Mouse (Mus musculus) erythroblast, embryonic 14.5 days (primary cell): ENCODE results near the gene Lmtk3. TPM values are rescaled to one million over a fixed set of nuclear protein-coding genes. Genes with fewer than 3 reads are reported as not detected.

Experiments
- H3K27me3 ChIP-seq: 2 replicates; pipeline ENCODE4 v1.6.1; 2012; ENCODE audit warnings: inconsistent platforms; ENCODE audit not compliant: control insufficient read depth
- H3K36me3 ChIP-seq: 2 replicates; pipeline ENCODE4 v1.6.1; 2012; ENCODE audit warnings: mild to moderate bottlenecking, inconsistent platforms; ENCODE audit not compliant: control insufficient read depth
- H3K4me1 ChIP-seq: 2 replicates; pipeline ENCODE4 v1.6.1; 2012; ENCODE audit warnings: inconsistent platforms; ENCODE audit not compliant: control insufficient read depth
- H3K4me3 ChIP-seq: replicated peaks from 2 replicates; pipeline ENCODE3; 2012; ENCODE audit warnings: moderate library complexity, mild to moderate bottlenecking, inconsistent platforms
- H3K9me3 ChIP-seq: 2 replicates; pipeline ENCODE4 v1.6.1; 2012; ENCODE audit warnings: low read length, inconsistent platforms, mixed read lengths; ENCODE audit not compliant: control insufficient read depth
- GATA1 ChIP-seq: IDR thresholded peaks from 2 replicates; pipeline ENCODE4 v1.6.1; 2012; ENCODE audit warnings: low read length, inconsistent platforms, mixed read lengths
- TAL1 ChIP-seq: IDR thresholded peaks from 3 replicates; pipeline ENCODE4 v1.6.1; 2012; ENCODE audit warnings: low read length, inconsistent platforms, mixed read lengths
- polyA plus RNA-seq: library from polyadenylated mRNA; stranded (reverse); fragments of >175 nt; gene quantifications from 2 replicates; pipeline ENCODE4 v1.2.3, GENCODE M21; 2012

Gene Lmtk3
- 0.01 and 0.04 TPM in 2 replicates for polyA plus RNA-seq

- H3K4me3 ChIP-seq, result peak within 1 kb of the TSS; percentile 53
- H3K9me3 ChIP-seq, result peaks cover 3% of the 10 kb centered on the region; the same call in 1 of the 2 replicates
- peaks cover 12% of the 10 kb centered on the region for H3K4me1 ChIP-seq
- no peak for TF ChIP-seq TAL1
- no peak for TF ChIP-seq GATA1
- no peaks in the 10 kb centered on the region for H3K36me3 ChIP-seq
- peaks cover 86% of the 10 kb centered on the region for H3K27me3 ChIP-seq
These were observed at the start of gene Lmtk3 for GRCm38 (mm10) chr7:45783511-45784091. TSS of gene Lmtk3 (plus strand) at chr7:45783738.

DNA sequence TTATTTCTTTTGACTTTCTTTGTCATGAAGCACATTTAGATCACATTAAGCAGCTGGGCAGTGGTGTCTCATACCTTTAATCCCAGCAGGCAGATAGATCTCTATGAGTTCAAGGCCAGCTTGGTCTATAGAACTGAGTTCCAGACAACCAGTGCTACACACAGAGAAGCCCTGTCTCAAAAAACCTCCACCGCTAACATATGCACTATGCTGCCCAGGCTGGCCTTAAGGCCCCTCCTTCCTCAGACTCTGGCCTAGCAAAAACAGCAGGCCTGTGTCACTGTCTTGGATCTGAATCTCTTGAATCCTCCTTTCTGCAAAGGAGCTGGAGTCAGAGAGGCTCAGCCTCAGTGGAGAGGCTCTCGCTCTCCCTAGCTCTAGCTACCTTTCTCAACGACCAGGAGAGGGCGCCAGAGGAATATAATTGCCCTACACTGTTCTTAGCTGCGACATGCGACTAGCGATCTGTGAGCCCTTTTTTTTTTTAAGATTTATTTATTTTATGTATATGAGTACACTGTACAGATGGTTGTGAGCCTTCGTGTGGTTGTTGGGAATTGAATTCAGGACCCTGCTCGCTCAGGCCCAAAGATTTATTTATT lies 44.3 kb upstream of the Lmtk3 start:
- Histone ChIP-seq H3K27me3 (peaks cover 5% of the 10 kb centered on the region), H3K4me3 (no peak overlapping the region), H3K4me1 (no peaks in the 10 kb centered on the region; the same call in 1 of the 2 replicates), H3K36me3 (no peaks in the 10 kb centered on the region), H3K9me3 (no peaks in the 10 kb centered on the region)
- TF ChIP-seq TAL1 (no peak), GATA1 (no peak)

- no peak for TF ChIP-seq TAL1
- no peak for TF ChIP-seq GATA1
- peaks cover 5% of the 10 kb centered on the region for H3K27me3 ChIP-seq
- H3K36me3 ChIP-seq, result no peaks in the 10 kb centered on the region
- no peak overlapping the region for H3K4me3 ChIP-seq
- H3K4me1 ChIP-seq, result no peaks in the 10 kb centered on the region; the same call in 1 of the 2 replicates
- no peaks in the 10 kb centered on the region for H3K9me3 ChIP-seq
These were observed 43.7 kb upstream of the Lmtk3 start for GRCm38 (mm10) chr7:45739820-45740219.

GRCm38 (mm10) chr7:45741308-45741707 lies 42.2 kb upstream of the Lmtk3 start:
- no peaks in the 10 kb centered on the region for H3K36me3 ChIP-seq
- H3K27me3 ChIP-seq, result peaks cover 5% of the 10 kb centered on the region
- no peaks in the 10 kb centered on the region; the same call in 1 of the 2 replicates for H3K4me1 ChIP-seq
- TF ChIP-seq TAL1, result no peak
- no peak for TF ChIP-seq GATA1
- no peaks in the 10 kb centered on the region for H3K9me3 ChIP-seq
- H3K4me3 ChIP-seq, result no peak overlapping the region

GRCm38 (mm10) chr7:45741777-45742176 lies 41.8 kb upstream of the Lmtk3 start:
- Histone ChIP-seq H3K4me1 (no peaks in the 10 kb centered on the region; the same call in 1 of the 2 replicates), H3K36me3 (no peaks in the 10 kb centered on the region), H3K4me3 (no peak overlapping the region), H3K27me3 (peaks cover 5% of the 10 kb centered on the region), H3K9me3 (peaks cover 3% of the 10 kb centered on the region)
- no peak for TF ChIP-seq GATA1

DNA sequence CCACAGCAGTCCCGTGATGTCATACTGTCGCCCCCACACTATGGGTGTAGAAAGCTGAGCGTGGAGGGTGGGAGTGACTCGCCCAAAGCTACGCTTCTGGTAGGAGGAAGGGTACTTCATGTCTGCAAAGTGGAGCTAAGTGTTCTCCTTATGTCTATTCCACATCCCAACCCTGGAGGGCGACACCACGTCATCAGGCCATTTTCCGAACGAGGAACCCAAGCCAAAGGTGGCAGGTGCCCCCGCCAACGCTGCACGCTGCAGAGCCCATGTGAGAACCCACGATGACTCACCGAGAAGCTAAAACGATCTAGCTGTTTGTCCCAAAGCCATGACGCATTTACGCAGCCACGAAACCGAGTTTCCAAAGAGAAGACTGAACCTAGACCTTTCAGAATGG lies 41.2 kb upstream of the Lmtk3 start:
- Histone ChIP-seq H3K9me3 (peaks cover 4% of the 10 kb centered on the region), H3K4me1 (no peaks in the 10 kb centered on the region; the same call in 1 of the 2 replicates), H3K4me3 (no peak overlapping the region), H3K36me3 (no peaks in the 10 kb centered on the region), H3K27me3 (peaks cover 5% of the 10 kb centered on the region)
- TF ChIP-seq TAL1, result no peak
- TF ChIP-seq GATA1, result no peak

GRCm38 (mm10) chr7:45744387-45744786 lies 39.2 kb upstream of the Lmtk3 start:
- TF ChIP-seq TAL1, result no peak
- no peak for TF ChIP-seq GATA1
- Histone ChIP-seq H3K9me3 (peaks cover 4% of the 10 kb centered on the region), H3K27me3 (peaks cover 5% of the 10 kb centered on the region), H3K36me3 (no peaks in the 10 kb centered on the region), H3K4me3 (no peak overlapping the region), H3K4me1 (no peaks in the 10 kb centered on the region; the same call in 1 of the 2 replicates)

DNA sequence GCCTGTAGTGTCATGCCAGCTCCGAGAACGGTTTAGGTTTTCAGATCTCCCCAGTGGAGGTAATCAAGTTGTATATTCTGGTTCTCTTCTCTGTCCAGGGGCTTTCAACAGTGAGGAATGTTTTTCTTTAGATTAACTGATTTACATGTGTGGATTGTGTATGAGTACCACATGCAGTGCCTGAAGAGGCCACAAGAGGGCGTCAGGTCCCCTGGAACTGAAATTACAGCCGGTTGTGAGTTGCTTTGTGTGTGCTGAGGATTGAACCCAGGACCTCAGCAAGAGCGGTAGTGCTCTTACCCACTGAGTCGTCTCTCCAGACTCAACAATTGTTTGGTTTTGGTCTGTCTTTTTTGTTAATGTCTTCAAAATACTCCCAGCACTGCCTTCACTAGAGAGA lies 37.0 kb upstream of the Lmtk3 start:
- H3K4me3 ChIP-seq, result no peak overlapping the region
- no peaks in the 10 kb centered on the region for H3K36me3 ChIP-seq
- H3K4me1 ChIP-seq, result no peaks in the 10 kb centered on the region; the same call in 1 of the 2 replicates
- peaks cover 6% of the 10 kb centered on the region for H3K9me3 ChIP-seq
- TF ChIP-seq TAL1 (no peak), GATA1 (no peak)
- H3K27me3 ChIP-seq, result peaks cover 5% of the 10 kb centered on the region

DNA sequence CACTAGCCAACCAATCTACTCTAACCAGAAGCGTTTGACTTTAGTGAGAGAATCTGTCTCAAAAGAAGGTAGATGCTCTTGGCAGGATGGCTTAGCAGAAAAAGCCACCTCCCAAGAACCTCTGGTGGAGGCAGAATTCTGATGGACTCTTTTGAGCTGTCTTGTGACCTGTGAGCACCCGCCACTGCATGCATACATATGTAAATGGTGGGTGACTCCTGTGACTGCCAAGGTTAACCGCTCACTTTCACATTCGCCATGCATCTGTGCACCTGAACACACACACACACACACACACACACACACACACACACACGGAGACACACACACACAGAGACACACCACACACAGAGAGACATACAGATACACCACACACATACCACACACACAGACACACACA lies 36.1 kb upstream of the Lmtk3 start:
- Histone ChIP-seq H3K9me3 (peaks cover 6% of the 10 kb centered on the region), H3K4me3 (no peak overlapping the region), H3K27me3 (peaks cover under 1% of the 10 kb centered on the region; the same call in 1 of the 2 replicates), H3K4me1 (no peaks in the 10 kb centered on the region; the same call in 1 of the 2 replicates), H3K36me3 (no peaks in the 10 kb centered on the region)
- no peak for TF ChIP-seq GATA1
